Mouse (Mus musculus) thymus, adult 18-20 months (tissue): Measurements from ENCODE around the gene Dtx4.

Experiments
- DNase-seq, 2 experiments: peaks; one replicate each; pipeline ENCODE4 v3.0.0; 2022; ENCODE audit warnings: mixed read lengths in 2 of 2

Gene Dtx4

GRCm38 (mm10) chr19:12465530-12466144, 35.6 kb downstream of the Dtx4 start:
- DNase-seq: no peak

GRCm38 (mm10) chr19:12464674-12465073, 36.6 kb downstream of the Dtx4 start:
- DNase-seq: no peak

GRCm38 (mm10) chr19:12464127-12464526, 37.1 kb downstream of the Dtx4 start:
- DNase-seq: no peak

GRCm38 (mm10) chr19:12463722-12464035, 37.6 kb downstream of the Dtx4 start:
- no peak for DNase-seq

- DNase-seq: no peak
Observed at GRCm38 (mm10) chr19:12462851-12463721, 38.2 kb downstream of the Dtx4 start.

- no peak for DNase-seq
Observed at GRCm38 (mm10) chr19:12460282-12461249, 40.7 kb downstream of the Dtx4 start, which contains the start of gene Mpeg1. Mpeg1 (plus strand) TSS chr19:12460779.

GRCm38 (mm10) chr19:12459516-12459915, 41.7 kb downstream of the Dtx4 start:
- DNase-seq: no peak

GRCm38 (mm10) chr19:12457401-12458066, 43.7 kb downstream of the Dtx4 start:
- DNase-seq: no peak

- DNase-seq: no peak
Observed at GRCm38 (mm10) chr19:12445014-12445413, 56.2 kb downstream of the Dtx4 start.

GRCm38 (mm10) chr19:12442560-12442959, 58.7 kb downstream of the Dtx4 start:
- DNase-seq: no peak

- no peak for DNase-seq
Observed at GRCm38 (mm10) chr19:12440103-12440725, 61.0 kb downstream of the Dtx4 start.

- no peak for DNase-seq
Observed at GRCm38 (mm10) chr19:12439581-12439980, 61.7 kb downstream of the Dtx4 start.

GRCm38 (mm10) chr19:12435750-12436524, 65.3 kb downstream of the Dtx4 start:
- DNase-seq: no peak

- DNase-seq: no peak
Observed at GRCm38 (mm10) chr19:12435011-12435416, 66.2 kb downstream of the Dtx4 start.

GRCm38 (mm10) chr19:12433033-12433432, 68.2 kb downstream of the Dtx4 start:
- no peak for DNase-seq

GRCm38 (mm10) chr19:12427605-12428004, 73.6 kb downstream of the Dtx4 start, which contains the start of gene Pfpl:
Pfpl (plus strand) TSS chr19:12427905.
- DNase-seq: no peak

- no peak for DNase-seq
Observed at GRCm38 (mm10) chr19:12427101-12427500, 74.2 kb downstream of the Dtx4 start.

GRCm38 (mm10) chr19:12421680-12422079, 79.6 kb downstream of the Dtx4 start:
- DNase-seq: no peak

- DNase-seq: no peak
Observed at GRCm38 (mm10) chr19:12420555-12420954, 80.7 kb downstream of the Dtx4 start.

- no peak for DNase-seq
Observed at GRCm38 (mm10) chr19:12418312-12418711, 82.9 kb downstream of the Dtx4 start.

GRCm38 (mm10) chr19:12417361-12417760, 83.9 kb downstream of the Dtx4 start, which contains the start of gene Olfr1441:
Olfr1441 (plus strand) TSS chr19:12417433.
- DNase-seq: no peak
